8 mouse cellular contexts compared by ENCODE assay signal in the genomic region with DNA sequence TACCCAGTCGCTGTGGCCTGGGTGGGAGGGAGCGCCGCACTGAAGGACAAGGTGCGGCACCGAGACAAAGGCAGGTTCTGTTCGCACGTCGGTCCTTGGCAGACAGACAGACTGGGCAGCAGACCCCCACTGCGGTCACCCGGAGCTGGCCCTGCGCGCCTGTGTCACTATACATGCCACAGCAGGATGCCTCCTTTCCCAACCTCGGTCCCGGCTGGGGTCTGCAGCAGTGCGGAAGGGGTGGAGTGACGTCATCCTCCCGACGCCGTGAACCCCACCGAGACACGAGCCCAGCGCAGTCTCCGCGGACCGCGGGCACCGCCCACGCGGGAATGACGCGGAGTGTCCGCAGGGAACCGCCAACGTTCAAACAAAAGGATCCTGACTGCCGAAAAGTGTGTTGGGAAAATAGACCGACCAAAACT. TPM values are rescaled to one million over a fixed set of nuclear protein-coding genes. Genes with fewer than 3 reads are reported as not detected.
A peak's percentile ranks its signal among the peaks of the same experiment; 100 is the strongest.
DNase-seq lines count a peak whose midpoint lies in the region; ATAC-seq and TF ChIP-seq lines count a peak whose summit lies in the region.
"Not testable (repeated sequence)": the region's sequence is repeated elsewhere in the genome, so short reads cannot be mapped to it uniquely, and the experiment has no call there.

No protein-coding gene starts in this region.

- H3K4me1 ChIP-seq in embryonic facial prominence, embryonic 11.5 days (ENCODE audit: control insufficient read depth, insufficient read depth, low read length); limb, embryonic 14.5 days (ENCODE audit: control insufficient read depth, insufficient read depth, low read length); midbrain, embryonic 13.5 days (replicated peaks): not testable (repeated sequence)

- ATAC-seq in embryonic facial prominence, embryonic 11.5 days (replicated peaks; ENCODE audit: insufficient number of reproducible peaks, low FRiP score, low TSS enrichment, low read depth): peak; percentile 83
- ATAC-seq in limb, embryonic 14.5 days (ENCODE audit: low FRiP score, low read depth): peak; percentile 89
- ATAC-seq in midbrain, embryonic 13.5 days: peak; percentile 92

- under 1% methylated on average over 31 of the region's 36 CpGs for WGBS in embryonic facial prominence, embryonic 11.5 days
- under 1% methylated on average over 33 of the region's 36 CpGs for WGBS in limb, embryonic 14.5 days
- under 1% methylated on average over 36 of the region's 36 CpGs for WGBS in midbrain, embryonic 13.5 days

- H3K27ac ChIP-seq in embryonic facial prominence, embryonic 11.5 days (replicated peaks; ENCODE audit: low read depth, low read length): not testable (repeated sequence)
- H3K27ac ChIP-seq in limb, embryonic 14.5 days (replicated peaks; ENCODE audit: low read depth, low read length): peak overlapping the region; percentile 72
- peak overlapping the region; percentile 90 for H3K27ac ChIP-seq in midbrain, embryonic 13.5 days

- H3K9me3 ChIP-seq in embryonic facial prominence, embryonic 11.5 days (replicated peaks; ENCODE audit: control insufficient read depth, low read length); limb, embryonic 14.5 days (ENCODE audit: control insufficient read depth, low read length); midbrain, embryonic 13.5 days: not testable (repeated sequence)

- DNase-seq in 416B (ENCODE audit: low read depth): peak; percentile 80
- peak; percentile 67 to 70 for DNase-seq in adrenal gland, postnatal 36 days
- peak; percentile 91 for DNase-seq in embryonic facial prominence, embryonic 11.5 days (ENCODE audit: low spot score)
- peak; percentile 68 for DNase-seq in heart, adult 8-10 months (ENCODE audit: low spot score)
- peak; percentile 52 for DNase-seq in kidney, adult 11 months
- DNase-seq in limb, embryonic 14.5 days (ENCODE audit: low spot score): peak; percentile 77
- DNase-seq in spleen, adult 12 weeks (ENCODE audit: low spot score): peak; percentile 56

- TF ChIP-seq POLR2A in limb, embryonic 14.5 days (IDR thresholded peaks at IDR 0.05; ENCODE audit: borderline replicate concordance, extremely low read depth, insufficient read depth, insufficient read length): not testable (repeated sequence)

- H3K36me3 ChIP-seq in embryonic facial prominence, embryonic 11.5 days (replicated peaks; ENCODE audit: control insufficient read depth, insufficient read depth, low read depth, low read length); limb, embryonic 14.5 days (ENCODE audit: control insufficient read depth, insufficient read depth, low read length); midbrain, embryonic 13.5 days: not testable (repeated sequence)

- peak overlapping the region; percentile 27 for H3K4me2 ChIP-seq in embryonic facial prominence, embryonic 11.5 days (ENCODE audit: low read depth, low read length)
- H3K4me2 ChIP-seq in limb, embryonic 14.5 days (replicated peaks; ENCODE audit: low read depth, low read length, severe bottlenecking): peak overlapping the region; percentile 43
- peak overlapping the region; percentile 48 for H3K4me2 ChIP-seq in midbrain, embryonic 13.5 days (replicated peaks)

- peak overlapping the region; percentile 60 for H3K9ac ChIP-seq in embryonic facial prominence, embryonic 11.5 days (replicated peaks; ENCODE audit: low read length)
- H3K9ac ChIP-seq in limb, embryonic 14.5 days (ENCODE audit: low read depth, low read length, severe bottlenecking): peak overlapping the region; percentile 69
- H3K9ac ChIP-seq in midbrain, embryonic 13.5 days (replicated peaks): peak overlapping the region; percentile 66

- H3K4me3 ChIP-seq in embryonic facial prominence, embryonic 11.5 days (ENCODE audit: low read depth, low read length): peak overlapping the region; percentile 43
- H3K4me3 ChIP-seq in limb, embryonic 14.5 days (replicated peaks; ENCODE audit: low read length): peak overlapping the region; percentile 50
- H3K4me3 ChIP-seq in midbrain, embryonic 13.5 days (replicated peaks): peak overlapping the region; percentile 46

- H3K27me3 ChIP-seq in embryonic facial prominence, embryonic 11.5 days (ENCODE audit: control insufficient read depth, insufficient read depth, low read length); limb, embryonic 14.5 days (ENCODE audit: control insufficient read depth, insufficient read depth, low read length); midbrain, embryonic 13.5 days: not testable (repeated sequence)

RNA-seq across cellular contexts. Expression of a gene that starts 0.6 kb away (rescaled TPM):
- total RNA-seq in adrenal gland, postnatal 36 days (2021): 100 to 1,000 TPM in 1 of 2 experiments, 10 to 100 TPM in 1; 90.1 to 111 TPM
- 308 and 333 TPM in 2 replicates for polyA plus RNA-seq in embryonic facial prominence, embryonic 11.5 days (2014; fragmentation: Nextera tagmentation; extraction: Ambion mirVana)
- total RNA-seq in heart, adult 8-10 months (2022): 10 to 100 TPM; 37.9 to 41.6 (median 39.9) TPM
- 197 and 228 TPM in 2 replicates for polyA plus RNA-seq in limb, embryonic 14.5 days (2012; rRNA removed)
- 242 and 248 TPM in 2 replicates for polyA plus RNA-seq in limb, embryonic 14.5 days (2014; fragmentation: Nextera tagmentation; extraction: Ambion mirVana)
- polyA plus RNA-seq in midbrain, embryonic 13.5 days (2015; fragmentation: Nextera tagmentation; extraction: Ambion mirVana): 334 and 365 TPM in 2 replicates

RNA-seq across cellular contexts. Expression of a gene that starts 3.8 kb away (rescaled TPM):
- total RNA-seq in adrenal gland, postnatal 36 days (2021): under 1 TPM in 1 of 2 experiments, not detected in 1; 0.20 TPM
- polyA plus RNA-seq in embryonic facial prominence, embryonic 11.5 days (2014; fragmentation: Nextera tagmentation; extraction: Ambion mirVana): 0.25 TPM in 1 of 2 replicates, not detected in the other
- total RNA-seq in heart, adult 8-10 months (2022): under 1 TPM in 3 of 4 experiments, not detected in 1; 0.25 to 0.56 (median 0.34) TPM
- 0.10 TPM in 2 replicates for polyA plus RNA-seq in limb, embryonic 14.5 days (2012; rRNA removed)
- polyA plus RNA-seq in limb, embryonic 14.5 days (2014; fragmentation: Nextera tagmentation; extraction: Ambion mirVana): 0.19 and 0.26 TPM in 2 replicates
- polyA plus RNA-seq in midbrain, embryonic 13.5 days (2015; fragmentation: Nextera tagmentation; extraction: Ambion mirVana): 0.22 and 0.35 TPM in 2 replicates

RNA-seq across cellular contexts. Expression of a gene that starts 53.6 kb away (rescaled TPM):
- 1 to 10 TPM; 5.4 to 6.1 TPM for total RNA-seq in adrenal gland, postnatal 36 days (2021)
- 21.7 and 23.1 TPM in 2 replicates for polyA plus RNA-seq in embryonic facial prominence, embryonic 11.5 days (2014; fragmentation: Nextera tagmentation; extraction: Ambion mirVana)
- total RNA-seq in heart, adult 8-10 months (2022): 1 to 10 TPM; 1.8 to 3.9 (median 2.7) TPM
- polyA plus RNA-seq in limb, embryonic 14.5 days (2012; rRNA removed): 45.9 and 50.2 TPM in 2 replicates
- 29.3 and 36.5 TPM in 2 replicates for polyA plus RNA-seq in limb, embryonic 14.5 days (2014; fragmentation: Nextera tagmentation; extraction: Ambion mirVana)
- polyA plus RNA-seq in midbrain, embryonic 13.5 days (2015; fragmentation: Nextera tagmentation; extraction: Ambion mirVana): 84.2 and 93.2 TPM in 2 replicates
